Mouse (Mus musculus) heart, adult 11 months (tissue): ENCODE results near the gene Cs.
"Not testable (repeated sequence)": the region's sequence is repeated elsewhere in the genome, so short reads cannot be mapped to it uniquely, and the experiment has no call there.

Experiments used
- DNase-seq: peaks from one replicate; pipeline ENCODE4 v3.0.0; 2022

Cs gene

DNA sequence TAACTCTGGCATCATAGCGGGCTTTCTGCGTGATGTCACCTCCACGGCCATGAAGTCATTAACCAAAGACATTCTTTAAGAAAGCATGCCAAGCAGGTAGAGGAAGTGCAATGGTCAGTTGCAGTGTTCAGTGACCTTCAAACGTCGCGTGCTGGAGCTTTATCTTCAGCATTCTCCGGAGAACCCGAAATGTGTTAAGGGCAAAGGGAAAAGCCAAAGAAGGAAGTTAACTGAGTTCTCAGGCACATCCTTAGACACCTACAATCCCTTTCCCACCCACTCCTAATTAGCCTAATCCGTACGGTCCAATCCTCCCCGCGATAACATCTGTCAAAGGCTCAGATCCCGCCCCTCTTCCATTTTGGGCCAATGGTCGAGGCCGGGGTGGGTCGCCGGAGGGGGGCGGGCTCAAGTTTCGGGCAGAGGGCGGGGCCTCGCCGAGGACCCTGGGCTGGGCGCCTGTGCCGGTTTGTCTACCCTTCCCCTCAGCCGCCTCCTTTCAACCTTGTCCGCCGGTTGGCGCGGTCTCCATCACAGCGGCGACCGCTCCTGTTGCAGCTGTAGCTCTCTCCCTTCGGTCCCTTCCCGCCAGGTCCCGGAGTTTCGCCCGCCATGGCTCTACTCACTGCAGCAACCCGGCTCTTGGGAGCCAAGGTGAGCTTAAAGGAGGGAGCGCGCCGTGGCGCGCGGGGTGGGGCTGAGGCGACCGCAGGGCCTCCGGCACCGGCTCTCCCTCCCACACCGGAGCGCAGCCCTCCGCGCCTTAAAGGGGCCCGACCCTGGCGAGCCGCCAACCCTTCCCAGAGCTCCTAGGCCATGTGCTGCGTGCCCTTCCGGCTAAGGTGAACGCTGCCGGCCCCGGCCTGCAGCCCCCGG is at the start of gene Cs:
Gene Cs (plus strand): TSS at position 429 of the 876 bp plus-strand sequence.
- peak; percentile 99 for DNase-seq

DNA sequence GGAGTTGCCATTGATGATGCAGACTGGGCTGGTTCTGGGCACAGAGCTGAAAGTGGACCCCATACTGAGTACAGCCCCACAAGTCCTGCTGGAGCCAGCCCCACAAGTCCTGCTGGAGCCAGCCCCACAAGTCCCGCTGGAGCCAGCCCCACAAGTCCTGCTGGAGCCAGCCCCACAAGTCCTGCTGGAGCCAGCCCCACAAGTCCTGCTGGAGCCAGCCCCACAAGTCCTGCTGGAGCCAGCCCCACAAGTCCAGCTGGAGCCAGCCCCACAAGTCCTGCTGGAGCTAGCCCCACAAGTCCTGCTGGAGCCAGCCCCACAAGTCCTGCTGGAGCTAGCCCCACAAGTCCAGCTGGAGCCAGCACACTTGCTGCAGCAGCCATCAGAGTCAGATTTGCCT is 46.9 kb upstream of the Cs start:
- DNase-seq, result peak; percentile 96

DNA sequence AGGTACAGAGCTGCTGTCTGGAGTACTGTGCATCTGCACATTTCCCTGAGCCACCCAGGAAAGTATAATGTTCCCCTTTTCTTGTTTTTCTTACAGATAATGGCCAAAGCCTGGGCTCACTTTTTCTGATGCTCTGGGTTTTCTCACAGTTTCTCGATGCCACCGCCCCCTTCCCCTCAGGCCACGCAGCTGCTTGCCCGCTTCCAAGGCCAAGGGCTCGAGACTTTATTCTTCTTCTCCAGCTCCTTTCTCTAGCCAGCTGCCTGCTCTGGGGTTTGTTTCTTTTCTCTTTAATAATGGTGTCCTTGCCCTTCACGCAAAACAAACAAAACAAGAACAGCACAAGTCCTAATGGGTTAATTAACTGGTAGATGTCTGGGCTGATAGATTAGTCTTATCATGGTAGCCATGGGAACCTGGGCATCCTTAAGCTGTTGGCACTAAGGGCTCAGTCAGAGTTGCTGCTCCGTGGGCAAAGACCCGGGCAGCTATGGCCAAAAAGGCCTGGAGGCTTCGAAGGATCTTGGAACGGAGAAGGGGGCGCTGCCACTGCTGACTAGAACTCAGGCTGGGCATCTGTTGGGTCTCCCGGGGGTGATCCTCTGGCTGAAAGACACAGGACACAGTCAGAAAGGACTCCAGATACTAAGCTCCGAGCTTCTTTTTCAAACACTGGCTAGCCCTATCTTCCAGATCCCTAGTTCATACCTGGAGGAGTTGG is 41.0 kb upstream of the Cs start:
- DNase-seq, result no peak

DNA sequence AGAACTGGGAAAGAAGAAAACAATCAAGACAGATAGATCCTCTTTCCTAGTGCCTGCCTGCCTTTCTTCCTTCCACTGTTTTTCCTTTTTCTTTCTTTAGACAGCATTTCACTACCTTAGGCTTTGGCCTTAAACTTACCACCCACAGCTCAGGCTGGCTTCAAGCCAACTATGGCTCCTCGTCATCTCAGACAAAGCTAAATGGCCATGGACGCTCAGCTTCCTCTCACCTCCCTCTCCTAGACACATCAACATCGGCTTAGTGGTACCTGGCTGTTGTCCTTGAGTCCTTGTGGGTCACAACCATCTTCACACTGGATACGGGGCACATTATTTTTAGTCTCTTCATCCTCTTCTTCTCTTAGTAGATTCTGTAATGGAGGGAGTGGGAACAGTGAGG is 40.3 kb upstream of the Cs start:
- DNase-seq, result no peak

DNA sequence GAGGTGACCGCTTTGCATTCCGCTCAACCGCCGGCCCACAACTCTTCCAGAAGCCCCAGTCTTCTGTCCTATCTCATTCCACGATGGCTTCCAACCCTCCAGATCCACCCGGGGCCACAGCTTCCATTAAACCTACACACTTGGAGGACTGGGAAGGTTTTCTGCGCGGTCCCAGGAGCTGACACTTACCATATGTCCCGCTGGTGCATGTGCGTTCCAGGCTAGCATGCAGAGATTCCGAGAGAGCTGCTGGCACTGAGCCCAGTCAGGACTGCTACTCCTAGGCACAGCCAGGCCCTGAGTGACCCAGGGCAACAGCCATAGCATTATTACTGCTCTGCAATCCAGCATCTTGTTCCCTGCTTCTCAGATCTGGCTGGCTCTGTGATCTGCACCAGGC is 39.9 kb upstream of the Cs start:
- DNase-seq, result no peak

DNA sequence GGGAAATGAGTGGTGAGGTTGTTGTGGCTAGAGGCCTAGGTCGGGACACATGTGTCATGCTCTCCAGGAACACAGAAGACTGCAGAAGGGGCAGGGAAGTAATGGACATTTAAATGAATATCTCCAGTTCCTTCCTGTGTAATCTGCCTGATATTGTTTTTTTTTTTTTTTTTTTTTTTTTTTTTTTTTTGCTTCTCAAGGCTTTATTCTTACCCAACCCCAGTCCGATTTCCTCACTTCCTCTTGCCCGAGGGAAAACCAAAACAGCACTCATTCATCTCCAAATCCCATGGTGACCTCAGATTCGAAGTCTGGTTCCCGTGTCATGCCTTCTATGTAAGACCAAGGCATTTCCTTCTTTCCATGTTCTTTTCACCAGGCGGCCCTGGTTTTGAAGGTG is 39.3 kb upstream of the Cs start:
- no peak for DNase-seq

DNA sequence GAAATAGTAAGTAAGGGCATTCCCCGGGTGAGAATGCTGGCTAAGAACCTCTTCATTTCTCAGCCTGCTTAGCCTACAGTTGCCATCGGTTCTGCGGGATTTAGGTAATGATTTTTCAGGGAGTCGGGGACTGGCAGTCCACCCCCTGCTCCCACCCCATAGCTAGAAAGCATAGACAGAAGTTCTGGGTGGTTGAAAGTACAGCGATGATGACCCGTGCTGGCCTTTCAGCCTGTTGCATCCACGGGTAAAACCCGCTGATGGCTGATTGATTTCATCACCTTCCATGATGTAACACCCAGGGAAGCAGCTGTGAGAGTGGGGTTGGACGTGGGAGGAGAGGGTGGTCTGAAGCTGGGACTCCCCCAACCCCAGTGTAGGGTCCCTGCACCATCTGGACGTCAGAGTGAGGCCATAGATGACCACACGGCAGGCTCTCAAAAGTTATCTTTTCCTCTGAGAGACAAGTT is 38.8 kb upstream of the Cs start, which contains the start of gene Il23a:
Gene Il23a (minus strand): TSS at position 51 of the 470 bp plus-strand sequence.
- DNase-seq, result no peak

DNA sequence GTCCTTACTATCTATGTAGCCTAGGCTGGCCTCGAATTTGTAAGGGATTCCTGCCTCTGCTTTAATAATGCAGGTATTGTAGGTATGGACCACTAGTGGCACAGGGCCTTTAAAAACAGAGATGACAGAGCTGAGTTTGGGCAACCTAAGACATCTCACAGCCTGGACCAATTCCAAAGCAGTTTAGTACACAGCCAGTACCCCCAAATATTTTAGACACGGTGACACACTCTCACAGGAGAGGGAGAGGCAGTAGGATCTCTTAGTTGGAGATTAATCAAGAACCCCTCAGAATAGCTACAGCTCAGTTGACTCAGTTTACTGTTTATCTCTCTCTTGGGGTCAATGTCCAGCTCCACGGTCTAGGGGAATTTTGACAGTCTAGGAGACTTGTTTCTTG is 35.2 kb upstream of the Cs start:
- no peak for DNase-seq

DNA sequence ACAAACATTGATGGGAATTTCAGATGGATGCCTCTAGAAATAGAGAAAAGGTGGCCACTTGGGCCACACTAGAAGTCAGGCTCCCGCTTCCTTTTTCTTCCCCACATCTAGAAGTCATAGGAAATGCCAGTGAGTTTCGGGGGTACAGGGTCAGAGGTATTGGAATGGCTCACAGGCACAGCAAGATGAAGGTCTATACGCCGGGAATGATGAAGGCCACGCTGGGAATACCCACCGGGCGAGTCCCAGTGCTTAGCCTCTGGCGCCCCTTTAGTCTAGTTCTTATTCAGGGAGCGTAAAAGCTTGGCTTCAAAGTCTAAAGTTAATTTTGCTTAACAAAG is 34.8 kb upstream of the Cs start:
- no peak for DNase-seq

DNA sequence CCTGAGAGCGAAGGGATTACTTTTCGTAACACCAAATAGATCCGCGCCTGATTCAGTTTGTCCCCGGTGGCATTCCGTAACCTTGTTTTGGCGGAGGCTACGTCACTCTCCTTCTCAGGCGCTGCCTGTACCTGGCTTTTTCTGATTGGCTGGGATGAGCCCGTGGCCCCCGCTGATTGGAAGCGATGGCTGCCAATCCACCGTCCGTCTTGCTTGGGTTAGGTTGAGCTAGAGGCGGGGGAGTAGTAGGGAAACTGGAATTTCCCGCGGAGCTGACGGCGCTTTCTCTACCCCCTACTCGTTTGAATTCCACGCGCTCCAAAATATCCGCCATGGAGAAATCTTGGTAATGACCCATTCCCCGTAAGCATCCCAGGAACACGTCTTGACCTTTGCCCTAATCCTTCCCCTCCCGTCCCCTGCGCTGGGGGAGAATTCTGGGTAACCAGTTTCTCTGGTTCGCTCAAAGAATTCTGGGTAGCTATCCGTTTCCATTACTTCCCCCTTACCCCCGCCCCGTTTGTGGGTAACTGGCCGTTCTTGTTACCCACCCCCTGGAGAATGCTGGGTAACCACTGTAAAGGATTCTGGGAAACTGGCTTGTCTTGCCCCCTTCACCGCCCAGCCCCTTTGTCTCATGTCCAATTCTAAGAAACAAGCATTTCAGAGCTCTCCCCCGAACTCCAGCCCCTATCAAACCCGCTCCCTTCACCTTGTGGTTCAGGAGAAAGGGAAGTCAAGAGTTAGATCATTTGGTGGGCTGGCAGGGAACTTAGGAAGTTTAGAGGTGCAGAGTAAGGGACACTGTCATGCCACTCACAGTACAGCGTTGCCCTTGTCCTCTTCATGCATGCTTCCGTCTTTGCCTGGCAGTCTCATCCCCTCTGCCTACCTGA is 34.2 kb upstream of the Cs start, which contains the start of gene Pan2:
Gene Pan2 (plus strand): TSS at position 210 of the 896 bp plus-strand sequence.
- peak; percentile 100 for DNase-seq

DNA sequence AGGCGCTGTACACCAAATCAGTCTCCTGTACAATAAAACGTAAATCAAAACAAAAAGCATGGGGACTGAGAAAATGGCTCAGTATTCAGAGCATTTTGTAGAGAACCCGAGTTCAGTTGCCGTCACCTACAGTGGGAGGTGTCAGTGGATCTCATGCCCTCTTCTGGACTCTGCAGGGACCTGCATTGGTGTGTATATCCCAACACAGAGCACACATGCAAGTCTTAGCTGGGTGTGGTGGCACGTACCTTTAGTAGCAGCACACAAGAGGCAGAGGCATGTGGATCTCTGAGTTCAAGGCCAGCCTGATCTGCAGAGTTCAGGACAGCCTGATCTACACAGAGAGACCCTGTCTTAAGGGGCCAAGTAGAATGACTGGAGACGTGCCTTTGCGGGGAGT is 27.9 kb upstream of the Cs start:
- DNase-seq, result no peak

DNA sequence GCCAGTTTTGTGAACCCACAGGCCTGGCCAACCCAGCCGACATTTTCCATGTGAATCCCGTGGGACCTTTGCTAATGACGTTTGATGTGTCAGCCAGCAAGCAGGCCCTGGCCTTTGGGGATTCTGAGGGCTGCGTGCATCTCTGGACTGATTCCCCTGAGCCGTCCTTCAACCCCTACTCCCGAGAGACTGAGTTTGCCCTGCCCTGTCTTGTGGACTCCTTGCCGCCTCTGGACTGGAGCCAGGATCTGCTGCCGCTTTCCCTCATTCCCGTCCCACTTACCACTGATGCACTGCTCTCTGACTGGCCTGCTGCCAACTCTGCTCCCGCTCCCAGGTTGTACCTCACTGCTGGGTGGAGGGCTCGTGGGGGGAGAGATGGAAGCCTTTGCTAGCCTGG is 27.4 kb upstream of the Cs start:
- peak; percentile 89 for DNase-seq

DNA sequence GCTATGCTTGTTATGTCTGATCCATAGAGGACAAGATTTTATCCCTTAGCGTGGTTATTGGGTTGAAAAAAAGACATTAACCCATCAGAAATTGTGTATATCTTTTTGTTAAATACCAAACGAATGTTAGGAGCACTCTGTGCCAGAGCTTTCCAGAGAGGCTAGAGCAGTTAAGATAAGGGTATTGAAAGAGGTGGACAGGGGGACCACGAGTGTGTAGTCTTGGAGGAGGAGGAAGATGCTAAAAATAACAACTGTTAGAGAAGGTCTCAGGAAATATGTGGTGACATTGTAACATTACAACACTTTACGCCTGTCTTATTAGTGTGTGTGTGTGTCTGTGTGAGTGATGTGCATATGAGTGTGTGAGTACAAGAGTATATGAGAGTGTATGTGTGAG is 26.6 kb upstream of the Cs start:
- DNase-seq, result no peak

DNA sequence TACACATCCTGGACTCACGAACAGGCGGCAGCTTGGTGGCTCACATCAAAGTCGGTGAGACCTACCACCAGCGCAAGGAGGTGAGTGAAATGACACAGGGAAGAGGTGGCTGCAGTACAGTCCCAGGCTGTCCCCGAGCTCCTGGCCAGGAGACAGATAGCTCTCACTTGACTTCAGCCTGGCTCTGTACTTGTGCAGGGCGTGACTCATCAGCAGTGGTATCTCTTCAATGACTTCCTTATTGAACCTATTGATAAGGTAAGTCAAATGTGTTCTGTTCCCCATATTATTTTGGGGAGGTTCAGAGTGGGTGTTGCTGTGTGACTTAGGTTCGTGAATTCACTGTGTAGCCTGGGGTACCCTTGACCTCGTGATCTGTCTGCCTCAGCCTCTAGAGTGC is 22.0 kb upstream of the Cs start:
- no peak for DNase-seq

DNA sequence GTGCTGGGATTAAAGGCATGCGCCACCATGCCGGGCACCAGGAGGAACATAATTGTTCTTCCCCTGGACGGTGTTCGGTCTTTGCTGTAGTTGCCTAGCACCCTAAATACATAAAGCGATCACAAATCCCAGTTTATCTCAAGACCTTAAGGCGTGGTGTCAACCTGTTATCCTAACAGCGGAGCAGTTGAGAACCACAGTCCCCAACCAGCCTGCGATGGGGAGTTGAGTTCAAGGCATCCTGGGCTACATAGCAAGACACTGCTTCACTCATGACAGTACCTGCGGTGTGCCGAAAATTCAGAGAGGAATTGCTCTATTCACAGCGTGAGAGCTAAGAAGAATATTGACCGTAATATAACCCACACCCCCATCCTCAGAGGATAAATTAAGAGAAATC is 15.9 kb upstream of the Cs start:
- DNase-seq, result no peak

DNA sequence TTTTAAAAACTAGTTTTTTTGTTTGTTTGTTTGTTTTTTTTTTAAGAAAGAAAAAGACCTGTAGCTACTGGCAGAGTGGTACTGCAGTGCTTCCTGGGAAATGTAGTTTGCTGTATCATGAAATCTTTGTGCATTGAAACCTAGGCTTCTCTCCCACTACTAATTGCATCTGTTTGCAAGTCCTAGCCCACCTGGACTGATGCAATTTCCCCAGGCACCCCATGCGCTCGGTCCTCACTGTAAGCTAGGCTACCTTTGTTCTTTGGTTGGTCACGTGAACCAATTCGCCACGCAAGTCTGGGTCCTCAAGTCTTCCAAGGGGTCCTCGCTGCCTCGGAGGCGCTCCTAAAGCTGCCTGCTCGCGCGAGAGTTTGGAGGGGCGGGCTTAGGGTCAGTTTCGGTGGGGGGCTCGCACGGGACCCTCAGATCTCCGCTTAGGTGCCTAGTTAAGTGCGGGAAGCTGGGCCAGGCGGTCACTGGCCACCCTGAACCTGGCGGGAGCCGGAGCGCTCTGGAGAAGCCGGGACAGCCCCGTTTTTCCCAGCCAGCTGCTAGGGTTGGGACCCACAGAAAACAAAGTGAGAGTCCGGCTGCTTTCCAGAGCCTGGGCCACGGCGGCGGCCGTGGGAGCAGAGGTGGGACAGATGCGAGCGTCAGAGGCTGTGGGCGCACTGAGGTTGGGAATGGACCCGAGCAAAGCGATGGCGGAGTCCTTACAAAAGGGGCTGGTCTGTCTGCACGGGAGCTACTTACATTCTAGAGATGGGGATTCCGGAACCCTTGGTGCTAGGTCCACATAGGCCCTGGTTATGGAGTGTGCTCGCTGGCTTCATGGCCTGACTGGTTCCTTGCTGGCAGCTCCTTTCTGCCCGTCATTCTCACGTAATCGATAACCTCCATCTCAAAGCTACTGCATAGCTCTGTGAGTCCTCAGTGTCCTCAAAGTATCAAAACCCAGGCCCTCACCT is 15.1 kb upstream of the Cs start, which contains the start of gene Cnpy2:
Gene Cnpy2 (plus strand): TSS at position 319 of the 968 bp plus-strand sequence.
- peak; percentile 98 for DNase-seq

DNA sequence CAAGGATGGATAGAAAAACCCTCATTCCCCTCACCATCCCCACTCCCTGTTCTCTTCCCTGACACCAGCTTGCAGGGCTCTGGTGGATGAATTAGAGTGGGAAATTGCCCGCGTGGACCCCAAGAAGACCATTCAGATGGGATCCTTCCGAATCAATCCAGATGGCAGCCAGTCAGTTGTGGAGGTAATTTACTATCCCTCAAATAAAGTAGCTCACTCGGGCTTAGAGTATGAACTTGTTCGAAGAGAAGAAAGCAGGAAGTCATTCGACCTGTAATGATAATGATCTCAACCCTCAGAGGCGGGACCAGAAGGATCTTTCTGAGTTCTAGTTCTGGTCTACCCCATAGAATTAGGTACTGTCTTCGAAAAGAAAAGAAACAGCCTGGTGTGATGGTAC is 14.0 kb upstream of the Cs start:
- DNase-seq, result no peak

DNA sequence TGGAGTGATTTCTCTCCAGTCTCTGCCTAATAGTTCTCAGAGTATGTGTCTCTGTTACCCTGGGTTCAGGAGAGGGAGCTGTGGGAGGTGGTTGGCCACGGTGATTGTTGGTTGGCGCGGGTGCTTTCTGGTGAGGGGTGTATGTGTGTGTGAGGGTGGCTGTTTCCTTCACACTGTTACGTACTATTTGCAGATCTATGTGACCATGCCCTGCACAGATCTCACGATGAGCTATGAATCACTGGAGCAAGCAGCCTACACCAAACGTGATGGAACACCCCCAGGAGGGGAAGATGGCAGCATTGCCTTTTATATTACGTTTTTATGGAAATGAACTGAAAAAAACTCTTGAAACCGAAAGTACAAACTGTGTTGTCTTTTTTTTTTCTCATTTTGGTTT is 10.7 kb upstream of the Cs start:
- no peak for DNase-seq

DNA sequence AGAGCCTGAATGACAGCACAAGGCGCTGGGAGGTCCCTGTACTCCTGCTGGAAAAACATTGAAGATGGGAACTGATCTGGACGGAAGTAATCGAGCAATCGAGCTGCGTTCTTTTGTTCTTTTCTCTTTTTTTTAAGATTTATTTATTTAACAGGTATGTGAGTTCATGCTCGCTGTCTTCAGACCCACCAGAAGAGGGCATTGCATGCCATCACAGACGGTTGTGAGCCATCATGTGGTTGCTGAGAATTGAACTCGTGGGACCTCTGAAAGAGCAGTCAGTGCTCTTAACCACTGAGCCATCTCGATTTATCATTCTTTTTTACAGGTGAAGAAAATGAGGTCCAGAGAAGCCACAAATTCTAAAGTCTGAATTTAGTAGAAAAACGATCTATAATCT is 9.9 kb upstream of the Cs start:
- DNase-seq, result no peak

DNA sequence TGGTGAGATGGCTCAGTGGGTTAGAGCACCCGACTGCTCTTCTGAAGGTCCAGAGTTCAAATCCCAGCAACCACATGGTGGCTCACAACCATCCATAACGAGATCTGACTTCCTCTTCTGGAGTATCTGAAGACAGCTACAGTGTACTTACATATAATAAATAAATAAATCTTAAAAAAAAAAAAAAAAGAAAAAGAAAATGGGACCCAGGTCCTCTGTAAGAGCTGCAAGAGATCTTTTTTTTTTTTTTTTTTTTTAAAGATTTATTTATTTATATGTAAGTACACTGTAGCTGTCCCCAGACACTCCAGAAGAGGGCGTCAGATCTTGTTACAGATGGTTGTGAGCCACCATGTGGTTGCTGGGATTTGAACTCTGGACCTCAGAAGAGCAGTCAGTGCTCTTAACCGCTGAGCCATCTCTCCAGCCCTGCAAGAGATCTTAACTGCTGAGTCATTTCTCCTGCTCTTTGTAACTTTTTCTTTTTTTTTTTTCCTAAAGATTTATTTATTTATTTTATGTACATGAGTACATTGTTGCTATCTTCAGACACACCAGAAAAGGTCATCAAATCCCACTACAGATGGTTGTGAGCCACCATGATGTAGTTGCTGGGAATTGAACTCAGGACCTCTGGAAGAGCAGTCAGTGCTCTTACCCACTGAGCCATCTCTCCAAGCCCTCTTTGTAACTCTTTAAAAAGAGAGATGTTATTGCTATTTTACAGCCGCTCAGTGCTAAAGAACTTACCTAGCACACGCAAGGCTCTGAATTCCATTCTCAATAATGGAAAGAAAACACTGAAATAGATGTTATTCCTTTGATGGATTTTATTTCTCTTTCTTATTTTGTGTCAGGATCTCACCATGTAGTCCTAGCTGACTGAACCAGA is 4.9 kb upstream of the Cs start:
- DNase-seq, result not testable (repeated sequence)

DNA sequence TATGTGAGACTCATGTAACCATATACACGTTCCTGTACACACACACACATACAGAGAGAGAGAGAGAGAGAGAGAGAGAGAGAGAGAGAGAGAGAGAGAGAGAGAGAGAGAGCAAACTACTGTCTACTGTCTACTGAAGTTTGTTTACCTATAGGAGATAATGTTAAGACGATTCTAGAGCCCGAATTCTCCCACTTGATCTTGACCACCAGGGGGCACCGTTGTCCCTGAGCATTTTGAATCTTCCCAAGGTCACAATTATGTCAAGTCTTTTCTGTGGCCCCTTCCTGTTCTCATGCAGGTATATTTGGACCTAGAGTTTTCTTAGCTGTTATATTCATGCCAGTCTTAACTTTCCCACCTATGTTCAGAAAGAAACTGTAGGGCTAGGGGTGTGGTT is 2.0 kb upstream of the Cs start:
- DNase-seq, result no peak
